Mouse (Mus musculus): ENCODE measurements around the gene Hoxd4. TPM values are rescaled to one million over a fixed set of nuclear protein-coding genes. Genes with fewer than 3 reads are reported as not detected.

The Hoxd4 gene
- polyA plus RNA-seq, 1 experiment = not detected

DNA sequence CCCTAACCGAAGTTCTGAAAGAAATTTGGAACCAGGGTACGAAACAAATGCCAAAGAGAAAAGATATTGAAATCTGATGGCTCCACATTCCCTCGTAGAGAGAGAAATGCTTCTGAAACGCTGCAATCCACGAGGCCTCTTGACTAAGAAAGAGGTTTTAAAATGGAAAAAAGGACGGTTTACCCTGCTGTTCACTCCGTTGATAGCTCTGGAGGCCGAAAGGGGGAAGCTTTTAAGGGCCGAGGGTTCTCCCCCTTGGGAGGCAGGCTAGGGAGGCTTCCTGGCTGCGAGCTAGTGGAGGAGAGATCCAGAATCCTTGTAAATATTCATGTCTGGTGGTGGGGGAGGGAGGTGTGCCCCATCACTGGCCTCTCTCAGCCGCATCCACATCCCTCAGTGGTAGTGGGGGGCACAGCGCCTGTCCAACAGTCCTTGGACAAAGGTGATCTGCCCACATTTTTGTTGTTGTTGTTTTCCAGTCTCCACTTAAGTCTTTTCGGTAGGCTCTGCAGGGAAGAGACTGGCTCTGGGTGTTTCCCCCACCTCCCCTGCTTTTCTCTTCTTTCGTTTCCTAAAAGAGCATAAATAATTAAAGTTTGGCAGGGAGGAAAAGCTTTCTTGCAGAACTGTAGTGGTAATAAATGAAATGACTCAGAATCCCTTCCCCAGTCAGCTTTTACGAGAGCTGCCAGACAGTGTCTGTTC is 32.7 kb upstream of the Hoxd4 start, which contains the start of gene Hoxd11:
Hoxd11 (plus strand) TSS at position 667 of the 705 bp plus-strand sequence.
- DNase-seq (ENCODE audit: extremely low spot score in 1 of 2, low spot score in 1 of 2) = no peak

DNA sequence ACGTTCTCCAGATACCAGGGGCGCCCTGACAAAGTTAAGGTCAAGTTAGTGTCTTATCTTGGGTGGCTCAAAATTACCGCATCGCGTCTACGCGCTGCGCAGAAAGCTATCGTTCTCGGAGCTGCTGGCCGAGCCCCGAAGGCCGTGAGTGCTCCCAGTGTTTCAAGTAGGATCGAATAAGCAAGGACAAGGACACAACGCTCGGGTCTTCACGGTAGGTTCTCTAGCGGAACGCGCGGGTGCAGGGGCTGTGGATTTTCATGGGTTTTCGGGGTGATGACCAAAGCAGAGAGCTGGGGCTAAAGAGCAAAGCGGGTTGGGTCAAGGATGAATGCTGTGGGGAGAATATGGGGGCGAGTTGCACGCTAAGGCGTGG is 32.1 kb upstream of the Hoxd4 start:
- no peak for DNase-seq (ENCODE audit: extremely low spot score in 1 of 2, low spot score in 1 of 2)

DNA sequence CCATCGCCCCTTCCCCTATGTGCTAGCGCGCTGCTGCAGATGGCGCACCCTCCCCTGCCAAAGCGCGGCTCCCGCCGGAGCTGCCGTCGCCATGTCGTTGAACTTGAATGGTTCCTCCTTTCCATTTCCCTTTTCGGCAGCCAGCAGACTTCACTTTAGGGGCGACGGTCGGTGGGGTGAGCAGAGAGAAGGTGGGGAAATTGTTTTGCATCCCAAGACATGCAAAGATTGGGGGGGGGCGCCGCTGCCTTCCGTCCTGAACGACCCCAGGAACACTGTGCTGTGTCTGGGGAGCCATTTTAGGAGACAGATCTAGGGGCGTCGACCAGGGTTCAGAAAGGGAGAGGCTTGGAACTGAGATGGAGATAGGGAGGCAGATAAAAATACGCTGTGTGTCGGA is 31.7 kb upstream of the Hoxd4 start:
- DNase-seq (ENCODE audit: extremely low spot score in 1 of 2, low spot score in 1 of 2) = no peak

DNA sequence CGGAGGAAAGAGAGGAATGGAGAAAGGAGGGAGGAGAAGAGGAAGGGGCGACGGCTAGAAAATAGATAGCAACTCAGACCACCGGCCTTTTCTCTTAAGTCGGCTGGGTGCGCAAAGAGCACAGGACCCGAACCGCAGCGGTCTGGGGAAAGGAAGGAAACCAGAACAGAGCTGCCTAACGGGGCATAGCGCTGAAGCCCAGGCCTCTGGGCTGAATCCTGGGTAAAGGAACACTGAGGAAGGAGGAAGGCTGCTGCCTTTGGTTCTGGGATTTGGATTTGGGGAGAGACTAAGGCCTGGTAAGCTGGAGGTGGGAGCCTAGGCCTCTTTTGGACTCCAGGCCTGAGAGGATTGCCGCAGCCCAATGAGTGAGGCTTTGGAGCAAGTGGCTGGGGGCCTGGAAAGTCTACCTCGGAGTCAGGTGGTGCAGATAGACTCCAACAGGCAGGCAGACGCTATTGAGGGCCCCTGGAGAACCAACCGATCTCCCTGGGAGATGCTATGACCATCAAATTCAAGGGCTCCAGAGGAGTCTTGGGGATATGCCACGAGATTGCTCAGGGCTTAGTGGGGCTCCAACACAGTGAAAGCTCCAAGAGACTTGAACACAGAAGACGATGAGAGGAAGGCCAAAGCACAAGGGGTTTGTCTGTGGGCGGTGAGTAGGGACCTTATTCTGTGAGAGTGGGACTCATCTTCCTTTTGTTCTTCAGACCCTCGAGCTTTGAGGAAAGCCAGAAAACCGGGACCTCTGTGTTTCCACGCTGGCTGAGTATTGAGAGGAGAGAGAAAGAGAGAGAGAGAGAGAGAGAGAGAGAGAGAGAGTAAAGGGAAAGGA is 30.9 kb upstream of the Hoxd4 start:
- no peak for DNase-seq (ENCODE audit: extremely low spot score in 1 of 2, low spot score in 1 of 2)

DNA sequence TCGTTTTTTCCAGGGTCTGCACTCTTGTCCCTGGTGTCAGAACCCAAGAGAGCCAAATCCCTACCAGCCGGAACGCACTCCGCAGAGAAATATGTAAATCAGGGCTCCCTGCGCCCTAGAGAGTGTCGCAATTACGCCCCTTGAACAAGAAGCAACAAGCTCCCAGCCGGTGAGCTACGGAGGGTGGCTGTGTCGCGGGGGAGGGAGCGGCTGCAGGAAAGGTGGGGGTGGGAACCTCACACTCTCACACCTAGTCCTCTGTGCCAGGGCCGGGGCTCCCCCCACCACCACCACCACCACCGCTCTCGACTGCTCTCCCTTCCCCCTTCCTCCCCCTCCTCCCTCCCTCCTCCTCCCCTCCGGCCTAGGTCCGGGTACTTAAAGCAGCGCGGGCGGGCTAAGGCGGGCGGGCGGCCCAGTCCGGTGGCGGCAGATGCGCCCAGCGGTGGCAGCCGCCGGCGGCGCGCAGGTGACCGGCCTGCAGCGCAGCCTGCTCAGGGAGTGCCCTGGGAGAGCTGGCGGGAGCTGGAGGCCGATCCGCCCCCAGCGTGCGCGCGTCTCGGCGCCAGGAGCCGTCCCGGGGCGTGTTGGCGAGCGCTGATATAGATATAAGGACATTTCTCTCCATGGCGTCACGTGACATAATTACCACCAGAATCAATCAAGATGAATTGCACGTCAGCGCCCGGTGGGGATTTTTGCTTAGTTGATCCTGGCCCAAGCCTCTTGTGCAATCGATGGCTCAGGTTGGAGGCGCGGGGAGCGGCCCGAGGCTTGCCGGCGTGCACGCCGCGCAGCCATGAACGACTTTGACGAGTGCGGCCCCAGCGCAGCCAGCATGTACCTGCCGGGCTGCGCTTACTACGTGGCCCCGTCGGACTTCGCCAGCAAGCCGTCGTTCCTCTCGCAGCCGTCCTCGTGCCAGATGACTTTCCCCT is 29.9 kb upstream of the Hoxd4 start:
- DNase-seq (ENCODE audit: extremely low spot score in 1 of 2, low spot score in 1 of 2) = no peak

DNA sequence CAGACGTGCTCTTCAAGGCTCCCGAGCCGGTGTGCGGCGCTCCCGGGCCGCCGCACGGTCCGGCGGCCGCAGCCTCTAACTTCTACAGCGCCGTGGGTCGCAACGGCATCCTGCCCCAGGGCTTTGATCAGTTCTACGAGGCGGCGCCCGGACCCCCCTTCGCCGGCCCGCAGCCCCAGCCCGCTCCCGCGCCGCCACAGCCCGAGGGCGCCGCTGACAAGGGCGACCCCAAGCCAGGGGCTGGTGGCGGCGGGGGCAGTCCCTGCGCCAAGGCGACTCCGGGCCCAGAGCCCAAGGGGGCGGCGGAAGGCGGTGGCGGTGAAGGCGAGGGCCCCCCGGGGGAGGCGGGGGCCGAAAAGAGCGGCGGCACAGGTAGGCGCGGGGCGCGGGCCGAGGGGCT is 28.9 kb upstream of the Hoxd4 start:
- DNase-seq (ENCODE audit: extremely low spot score in 1 of 2, low spot score in 1 of 2) = no peak

DNA sequence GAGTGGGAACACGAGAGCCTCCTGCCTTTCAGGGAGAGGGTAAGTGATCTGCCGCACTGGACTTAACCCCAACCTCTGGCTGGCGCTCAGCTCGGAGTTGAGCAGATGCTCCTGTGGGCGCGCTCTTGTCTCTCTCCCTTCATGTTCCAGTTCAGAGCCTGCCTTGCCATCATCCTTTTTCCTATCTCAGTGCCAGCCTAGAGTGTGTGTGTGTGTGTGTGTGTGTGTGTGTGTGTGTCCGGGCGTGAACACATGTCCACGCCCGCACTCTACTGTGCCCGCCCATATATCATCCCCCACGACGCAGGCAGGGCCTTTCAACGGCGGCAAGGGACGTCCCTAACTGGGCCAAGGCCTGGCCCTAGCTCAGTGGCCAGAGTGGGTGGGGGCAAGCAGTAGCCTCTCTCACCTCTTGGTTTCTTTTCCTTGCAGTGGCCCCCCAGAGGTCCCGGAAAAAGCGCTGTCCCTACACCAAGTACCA is 28.2 kb upstream of the Hoxd4 start:
- DNase-seq (ENCODE audit: extremely low spot score in 1 of 2, low spot score in 1 of 2) = no peak

DNA sequence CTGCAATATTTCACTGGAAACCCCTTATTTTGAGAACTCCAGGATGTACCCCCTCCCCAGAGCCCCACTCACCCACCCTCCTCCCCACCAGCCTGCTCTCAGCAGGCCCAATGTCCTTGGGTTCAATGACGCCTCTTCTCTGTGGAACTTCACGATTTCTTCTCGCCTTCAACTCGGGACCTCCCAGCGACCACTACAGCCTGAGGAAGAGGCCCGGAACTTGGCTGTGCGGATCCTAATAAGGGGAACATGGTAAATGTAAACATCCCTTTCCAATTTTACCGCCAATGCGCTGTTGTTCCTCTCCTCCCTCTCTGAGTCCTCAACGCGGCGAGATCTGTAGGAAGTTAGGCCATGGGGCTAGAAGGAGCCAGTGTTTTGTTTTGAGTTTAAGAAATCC is 27.6 kb upstream of the Hoxd4 start:
- no peak for DNase-seq (ENCODE audit: extremely low spot score in 1 of 2, low spot score in 1 of 2)

DNA sequence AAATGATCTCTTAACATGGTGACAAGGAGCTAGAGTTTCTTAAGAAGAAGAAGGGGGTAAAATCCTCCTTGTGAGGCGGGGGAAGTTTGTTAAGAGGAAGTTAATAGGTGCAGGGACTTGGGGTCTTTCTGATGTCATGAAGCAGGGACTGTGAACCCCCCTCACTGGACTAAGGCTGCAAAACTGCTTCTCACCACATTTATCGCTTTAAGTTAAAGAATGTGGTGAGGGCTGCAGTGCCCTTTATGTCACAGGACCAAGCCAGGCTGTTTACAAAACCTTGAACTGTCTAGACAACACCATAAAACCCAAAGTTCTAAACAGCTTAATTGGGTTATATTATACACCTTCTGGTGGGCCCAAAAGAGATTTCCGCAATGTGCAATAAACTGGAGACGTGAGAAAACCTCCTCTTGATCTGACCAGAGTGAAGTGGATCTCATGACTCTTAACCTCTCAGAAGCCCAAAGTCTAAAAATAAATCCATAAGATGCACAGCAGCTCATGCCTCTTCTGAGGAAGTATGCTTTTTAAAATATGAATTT is 26.6 kb upstream of the Hoxd4 start:
- no peak for DNase-seq (ENCODE audit: extremely low spot score in 1 of 2, low spot score in 1 of 2)

DNA sequence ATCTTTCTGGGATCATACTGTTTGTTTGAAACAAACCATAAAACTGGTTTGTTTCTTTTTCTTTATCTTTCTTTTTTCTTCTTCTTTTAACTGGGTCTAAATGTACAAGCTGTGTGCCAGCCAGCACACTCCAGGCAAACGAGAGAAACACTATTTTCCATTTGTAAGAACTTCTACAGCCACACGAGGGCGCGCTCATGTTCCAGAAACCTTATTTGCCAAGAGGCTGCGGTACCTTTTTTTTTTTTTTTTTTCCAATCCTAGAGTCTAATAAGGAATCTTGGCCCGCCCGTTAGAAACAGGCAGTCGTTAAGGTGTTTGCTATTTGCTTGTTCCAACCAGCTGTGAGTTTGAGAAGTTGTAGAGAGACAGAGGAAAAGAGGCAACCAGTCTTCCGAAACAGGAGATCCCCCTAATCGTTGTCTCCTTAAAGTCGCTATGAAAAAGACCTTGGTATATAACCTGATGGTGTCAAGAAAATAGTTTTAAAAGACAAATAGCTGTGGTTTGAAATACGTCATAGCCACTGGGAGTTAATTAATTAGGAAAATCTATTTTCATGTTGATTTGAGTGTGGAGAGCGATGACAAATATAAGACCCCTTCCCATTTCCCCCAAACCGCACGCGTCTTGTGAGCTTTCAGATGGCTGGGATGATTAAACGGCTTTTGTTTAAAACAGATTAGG is 25.3 kb upstream of the Hoxd4 start:
- peak in 1 of 2 experiments; percentile 66 for DNase-seq (ENCODE audit: extremely low spot score in 1 of 2, low spot score in 1 of 2)

DNA sequence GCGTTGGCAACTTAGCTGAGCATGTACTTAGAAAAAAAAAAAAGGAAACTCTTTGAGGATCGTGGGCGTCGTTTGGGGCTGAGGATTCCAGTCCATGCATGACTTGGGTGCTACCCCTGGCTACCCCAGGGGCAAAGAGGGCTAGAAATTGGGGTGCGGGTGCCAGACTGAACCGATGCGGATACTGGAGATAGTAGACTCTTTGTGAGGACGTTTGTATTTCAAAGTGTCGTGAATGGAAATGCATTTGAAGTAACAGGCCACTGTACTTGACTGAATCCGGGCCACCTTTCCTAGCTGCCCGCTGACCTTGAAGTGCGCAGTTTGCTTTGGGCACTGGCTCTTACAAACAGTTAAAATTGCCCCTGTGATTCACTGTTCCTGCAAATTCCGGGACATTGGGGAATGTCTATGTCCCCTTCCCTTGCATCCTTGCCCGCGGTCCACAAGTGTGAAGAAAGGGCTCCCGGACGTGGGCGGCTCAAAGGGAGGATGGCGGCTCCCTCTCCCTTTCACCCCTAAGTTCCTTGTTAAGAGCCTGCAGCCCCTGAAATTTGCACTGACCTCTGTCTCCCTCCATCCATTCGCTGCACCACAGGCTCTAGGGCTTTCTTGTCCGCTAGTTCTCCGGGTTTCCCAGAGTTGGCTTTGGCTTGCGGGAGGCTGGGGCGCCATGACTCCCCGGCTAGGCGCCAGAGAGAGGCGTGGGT is 24.6 kb upstream of the Hoxd4 start:
- no peak for DNase-seq (ENCODE audit: extremely low spot score in 1 of 2, low spot score in 1 of 2)

DNA sequence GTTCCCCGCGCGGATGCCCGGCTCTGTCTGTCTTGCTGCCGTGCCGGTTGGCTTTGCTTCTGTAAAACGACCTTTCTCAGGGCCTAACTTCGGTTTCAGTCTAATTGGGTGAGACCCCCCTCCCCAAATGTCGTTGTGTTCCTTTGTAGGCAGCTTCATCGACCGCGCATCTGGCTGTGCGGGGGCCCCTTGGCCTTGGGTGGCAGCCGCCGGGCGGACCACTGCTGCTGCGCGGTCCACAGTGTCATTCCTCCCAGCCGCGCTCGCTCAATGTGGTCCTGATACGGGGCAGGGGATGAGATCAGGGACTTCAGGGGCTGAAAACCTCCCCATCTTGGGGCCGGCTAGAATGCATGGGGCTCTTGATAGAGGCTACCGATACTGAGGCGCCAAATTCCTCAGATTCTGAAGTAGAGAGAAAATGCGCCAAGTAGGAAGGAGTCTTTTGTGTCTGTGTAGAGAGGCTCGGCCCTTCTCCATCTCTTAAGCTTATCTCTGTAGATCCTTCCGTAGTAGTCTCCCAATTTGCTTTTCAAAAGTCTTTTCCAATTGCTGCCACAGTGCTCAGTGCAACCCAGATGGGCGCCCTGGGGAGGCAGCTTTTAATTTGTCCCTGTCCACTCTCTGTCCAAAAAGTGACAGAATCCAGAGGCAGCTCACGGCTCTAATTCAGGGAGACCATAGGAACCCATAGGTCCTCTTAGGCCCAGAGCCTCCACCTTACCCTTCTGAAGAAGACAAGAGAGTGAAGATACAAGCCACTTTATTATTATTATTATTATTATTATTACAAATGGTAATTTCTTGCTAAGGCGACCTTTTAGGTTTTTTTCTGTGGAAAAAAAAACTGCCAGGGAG is 23.8 kb upstream of the Hoxd4 start:
- DNase-seq (ENCODE audit: extremely low spot score in 1 of 2, low spot score in 1 of 2) = no peak

DNA sequence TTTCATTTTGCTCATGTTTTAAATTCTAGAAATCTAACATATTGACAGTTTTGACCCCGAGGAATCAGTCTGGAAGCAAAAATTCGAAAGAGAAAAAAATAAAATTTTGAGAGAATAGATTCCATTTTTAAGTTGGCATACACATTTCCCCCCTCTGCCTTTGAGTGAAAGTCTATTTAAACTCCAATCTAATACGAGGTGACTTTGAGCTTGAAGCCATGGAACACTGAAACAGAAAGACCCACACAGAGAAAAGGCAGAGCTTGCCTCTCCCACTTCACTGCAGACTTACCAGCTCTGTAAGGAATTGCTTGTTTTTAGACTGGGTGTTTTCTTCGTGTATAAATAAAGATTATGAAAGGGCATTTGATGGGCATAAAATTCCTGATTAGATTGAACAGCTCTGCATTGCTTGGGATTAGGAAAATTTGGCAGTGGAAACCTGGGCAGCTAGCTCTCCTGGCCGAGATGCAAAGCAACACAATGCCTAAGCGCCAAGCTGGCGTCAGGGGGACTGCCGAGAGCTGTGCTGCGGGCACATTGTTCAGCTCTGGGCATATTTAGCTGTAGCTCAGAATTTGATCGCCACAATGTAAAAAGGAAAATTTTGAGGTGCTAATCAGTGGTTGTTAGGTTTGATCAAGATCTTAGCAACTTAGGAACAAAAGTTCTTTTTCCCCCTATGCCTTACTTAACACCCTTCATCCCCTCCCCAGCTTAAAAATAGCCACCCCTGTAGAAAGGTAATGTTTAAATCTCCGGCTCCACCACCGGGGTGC is 22.7 kb upstream of the Hoxd4 start:
- DNase-seq (ENCODE audit: extremely low spot score in 1 of 2, low spot score in 1 of 2) = no peak

DNA sequence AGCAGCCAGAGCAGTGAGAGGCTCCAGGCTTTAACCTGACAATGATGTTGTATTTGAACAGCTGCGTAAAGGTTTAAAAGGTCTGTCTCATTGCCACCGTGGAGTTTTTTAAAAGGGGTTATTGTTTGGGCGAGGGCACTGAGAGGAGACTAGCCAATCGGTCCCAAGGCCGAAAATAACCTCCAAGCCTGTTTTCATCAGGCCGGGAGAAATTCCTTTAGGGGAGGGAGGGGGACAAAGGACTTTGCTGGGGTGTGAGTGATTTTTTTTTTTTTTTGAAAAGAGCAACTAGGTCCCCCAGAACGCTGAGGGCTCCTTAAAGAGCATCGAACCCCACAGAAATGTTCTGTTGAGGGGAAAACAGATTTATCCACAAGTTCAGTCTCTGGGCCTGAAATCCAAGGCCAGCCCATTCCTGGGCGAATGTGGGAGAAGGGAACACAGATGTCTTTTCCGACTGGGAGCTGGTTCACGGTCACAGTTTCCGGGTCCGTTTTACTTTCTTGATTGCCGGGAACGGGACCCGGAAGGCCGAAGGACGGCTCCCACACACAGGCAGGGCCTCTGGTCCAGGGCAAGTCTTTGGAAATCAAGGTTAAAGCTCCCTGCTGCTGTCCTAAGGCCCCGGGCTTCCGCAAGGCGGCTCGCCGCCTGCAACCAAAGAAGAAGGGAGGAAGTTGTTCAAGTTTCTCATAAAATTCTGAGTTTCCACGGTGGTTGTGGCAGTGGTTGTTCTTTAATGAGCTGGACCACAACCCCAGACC is 22.0 kb upstream of the Hoxd4 start:
- DNase-seq (ENCODE audit: extremely low spot score in 1 of 2, low spot score in 1 of 2) = no peak

DNA sequence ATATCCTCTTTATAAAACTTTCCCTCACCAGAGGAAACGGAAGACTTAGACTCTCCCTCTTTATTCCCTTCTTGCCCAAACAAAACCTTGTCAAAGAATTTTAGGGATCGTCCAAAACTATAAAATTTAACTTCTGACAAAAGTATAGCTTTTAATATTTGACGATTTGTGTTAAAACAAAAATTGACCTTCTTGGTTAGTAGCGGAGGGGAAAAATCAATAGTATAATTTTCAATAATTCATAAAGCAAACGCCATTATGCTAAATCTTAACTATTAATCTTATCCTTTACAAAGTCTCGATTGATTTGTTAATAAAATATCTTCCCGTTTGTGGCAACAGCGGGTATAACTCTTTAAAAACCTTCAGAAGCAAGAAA is 21.4 kb upstream of the Hoxd4 start:
- DNase-seq (ENCODE audit: extremely low spot score in 1 of 2, low spot score in 1 of 2) = no peak

DNA sequence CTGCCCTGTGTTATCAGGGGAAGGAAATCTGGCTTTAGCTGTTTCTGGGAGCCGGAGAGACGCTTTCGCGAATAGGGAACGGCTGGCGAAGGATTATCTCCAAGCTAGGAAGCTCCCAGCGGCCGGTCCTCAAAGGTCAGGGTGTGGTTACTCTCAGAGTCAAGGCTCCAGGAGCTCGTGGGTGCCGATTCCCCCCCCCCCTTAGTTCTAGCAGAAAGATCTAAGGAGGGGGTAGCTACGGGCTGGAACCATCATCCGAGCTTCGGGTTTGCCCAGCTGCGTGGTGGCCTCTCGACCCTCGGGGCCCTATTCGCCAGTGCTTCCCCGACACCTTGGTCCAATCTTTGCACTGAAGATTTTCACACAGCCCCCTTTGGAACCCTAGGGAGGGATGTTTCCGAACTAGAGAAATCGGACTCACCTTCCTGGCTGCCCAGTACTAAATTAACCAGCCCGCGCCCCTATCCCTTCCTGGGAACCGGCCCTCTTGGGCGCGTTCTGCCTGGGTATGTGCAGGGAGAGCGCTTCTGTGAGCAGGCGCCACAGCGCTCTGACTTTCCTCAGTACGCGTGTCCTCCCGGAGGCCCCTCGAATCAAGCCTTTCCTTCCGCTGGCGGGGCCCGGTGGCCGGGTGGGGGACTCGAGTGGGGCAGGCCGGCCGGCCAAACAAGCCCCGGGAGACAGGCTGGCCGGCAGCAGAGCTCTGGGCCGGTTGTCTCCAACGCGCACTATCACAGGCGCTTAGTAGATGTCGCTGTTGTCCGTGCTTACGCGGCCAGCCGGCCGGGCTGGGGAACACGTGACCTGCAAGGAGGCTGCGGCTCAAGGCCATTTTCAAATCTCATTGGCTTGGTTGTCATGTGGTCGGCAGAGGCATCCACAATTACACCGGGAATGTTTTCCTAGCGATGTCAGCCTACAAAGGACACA is 20.4 kb upstream of the Hoxd4 start, which contains the start of gene Hoxd10:
Hoxd10 (plus strand) TSS at position 903 of the 930 bp plus-strand sequence.
- no peak for DNase-seq (ENCODE audit: extremely low spot score in 1 of 2, low spot score in 1 of 2)

Measured in frontal cortex, adult 2 months (tissue).